Mouse (Mus musculus): Measurements from ENCODE around the gene Aldh1l2. TPM values are rescaled to one million over a fixed set of nuclear protein-coding genes. Genes with fewer than 3 reads are reported as not detected.

Gene Aldh1l2
- polyA plus RNA-seq, 1 experiment from 2014 or later, result 0.74 TPM

DNA sequence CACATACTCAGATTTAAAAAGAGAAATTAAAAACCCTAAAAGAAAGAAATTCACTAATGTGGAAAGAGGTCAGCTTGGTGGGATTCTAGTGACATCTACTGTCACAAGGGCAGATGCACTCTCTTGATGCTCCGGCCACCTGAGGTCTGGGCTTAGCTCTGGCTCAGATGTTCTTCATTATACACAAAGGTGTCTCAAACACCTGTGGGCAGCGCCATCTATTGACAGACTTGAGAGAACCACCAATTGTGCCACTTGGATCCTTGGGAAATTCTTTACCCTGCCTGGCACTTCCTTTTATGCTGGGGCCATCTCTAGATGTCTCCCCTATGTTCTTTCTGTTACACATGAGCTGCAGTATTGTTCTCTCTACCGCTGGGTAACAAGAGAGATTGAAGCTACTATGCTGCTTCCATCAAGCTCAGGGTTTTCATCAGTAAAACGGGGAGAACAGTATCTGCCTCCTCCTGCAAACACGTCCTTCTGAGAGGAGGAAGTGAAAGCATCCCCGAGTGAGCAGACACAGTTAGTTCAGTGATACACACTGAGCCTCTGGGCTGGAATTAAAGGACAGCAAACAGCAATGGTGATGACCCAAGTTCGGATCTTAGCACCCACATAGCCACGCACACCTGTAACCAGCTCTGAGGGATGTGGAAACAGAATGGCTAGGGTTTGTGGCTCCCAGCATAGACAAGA, 24.8 kb downstream of the Aldh1l2 start:
- no peak overlapping the region for H3K4me3 ChIP-seq (ENCODE audit: low read length)
- no peaks in the 10 kb centered on the region for H3K4me1 ChIP-seq (ENCODE audit: control insufficient read depth, insufficient read depth, low read length)
- 69% methylated on average over 8 of the region's 8 CpGs for WGBS
- no peak overlapping the region for H3K4me2 ChIP-seq (replicated peaks; ENCODE audit: low read depth, low read length)
- no peak overlapping the region for H3K27ac ChIP-seq (ENCODE audit: low read depth, low read length)
- no peaks in the 10 kb centered on the region for H3K27me3 ChIP-seq (ENCODE audit: control insufficient read depth, insufficient read depth, low read length)
- no peak for ATAC-seq (ENCODE audit: low FRiP score, low TSS enrichment)
- H3K9ac ChIP-seq (ENCODE audit: low read depth, low read length), result no peak overlapping the region
- no peaks in the 10 kb centered on the region for H3K9me3 ChIP-seq (ENCODE audit: control insufficient read depth, low read length)
- H3K36me3 ChIP-seq (ENCODE audit: control insufficient read depth, insufficient read depth, low read length), result no peaks in the 10 kb centered on the region

DNA sequence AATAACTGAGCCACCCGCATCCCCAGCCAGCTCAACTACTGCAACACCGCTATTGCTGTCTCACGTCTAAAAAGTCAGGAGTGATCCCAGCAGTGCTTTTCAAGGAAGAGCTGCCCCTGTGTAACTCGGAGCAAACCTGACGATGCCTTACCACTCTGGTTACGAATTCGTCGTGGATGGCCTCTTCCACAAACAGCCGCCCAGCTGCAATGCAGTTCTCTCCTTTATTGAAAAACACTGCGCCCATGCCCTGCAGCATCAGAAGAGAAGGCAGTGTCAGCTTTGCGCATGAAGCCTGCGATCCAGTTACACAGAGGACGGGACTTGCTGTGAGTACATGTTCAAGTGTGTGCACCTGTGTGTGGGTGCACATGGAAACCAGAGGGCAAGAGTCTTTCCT, 36.6 kb downstream of the Aldh1l2 start:
- ATAC-seq (ENCODE audit: low FRiP score, low TSS enrichment), result no peak
- H3K4me3 ChIP-seq (ENCODE audit: low read length), result no peak overlapping the region
- no peaks in the 10 kb centered on the region for H3K4me1 ChIP-seq (ENCODE audit: control insufficient read depth, insufficient read depth, low read length)
- H3K9ac ChIP-seq (ENCODE audit: low read depth, low read length), result no peak overlapping the region
- no peak overlapping the region for H3K4me2 ChIP-seq (replicated peaks; ENCODE audit: low read depth, low read length)
- no peaks in the 10 kb centered on the region for H3K9me3 ChIP-seq (ENCODE audit: control insufficient read depth, low read length)
- H3K36me3 ChIP-seq (ENCODE audit: control insufficient read depth, insufficient read depth, low read length), result no peaks in the 10 kb centered on the region
- no peak overlapping the region for H3K27ac ChIP-seq (ENCODE audit: low read depth, low read length)
- H3K27me3 ChIP-seq (ENCODE audit: control insufficient read depth, insufficient read depth, low read length), result no peaks in the 10 kb centered on the region
- 67% methylated on average over 13 of the region's 13 CpGs for WGBS

DNA sequence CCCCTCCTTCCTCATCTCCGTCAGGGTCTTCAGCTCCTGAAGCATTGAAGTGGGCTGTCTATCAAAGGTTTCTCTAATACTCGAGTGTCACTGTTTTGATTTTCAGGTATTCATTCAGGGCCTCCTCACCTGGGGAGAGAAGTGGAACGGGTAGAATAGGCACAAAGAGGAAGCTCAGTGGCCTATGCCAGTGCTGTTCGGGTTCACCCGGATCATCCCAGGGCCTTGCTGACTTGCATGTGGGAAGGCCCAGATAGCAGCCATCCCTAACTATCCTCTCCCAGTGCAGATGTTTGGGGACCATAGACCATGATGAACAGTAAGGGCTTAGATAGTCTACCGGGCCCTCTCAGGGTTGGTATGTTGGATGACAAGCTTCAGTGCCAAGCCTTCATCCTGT, 43.4 kb downstream of the Aldh1l2 start:
- no peak overlapping the region for H3K9ac ChIP-seq (ENCODE audit: low read depth, low read length)
- WGBS, result 90% methylated on average over 6 of the region's 6 CpGs

DNA sequence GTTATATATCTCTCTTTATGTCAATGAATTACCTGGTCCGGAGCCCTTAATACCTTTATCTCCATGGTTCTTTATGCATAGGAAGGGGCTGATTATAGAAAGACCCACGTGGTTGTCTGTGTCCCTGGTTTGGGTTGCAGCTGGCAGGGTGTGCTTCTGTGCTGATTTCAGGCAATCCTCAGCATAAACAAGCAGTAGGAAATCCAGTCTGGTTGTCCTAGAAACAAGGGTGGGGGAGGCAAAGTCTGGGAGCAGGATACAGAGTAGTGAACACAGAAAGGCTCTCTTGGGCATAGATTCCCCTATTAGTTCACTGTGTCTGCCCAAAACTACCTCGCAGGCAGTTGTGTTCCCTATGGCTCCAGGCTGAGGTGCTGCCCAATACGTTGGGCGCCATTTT, 56.7 kb downstream of the Aldh1l2 start:
- WGBS, result 88% methylated on average over 5 of the region's 5 CpGs

More for the DNA sequence above, 43.4 kb downstream of the Aldh1l2 start:
- Histone ChIP-seq H3K27me3 (ENCODE audit: control insufficient read depth, insufficient read depth, low read length) (no peaks in the 10 kb centered on the region), H3K4me1 (ENCODE audit: control insufficient read depth, insufficient read depth, low read length) (no peaks in the 10 kb centered on the region), H3K27ac (ENCODE audit: low read depth, low read length) (no peak overlapping the region), H3K4me2 (replicated peaks; ENCODE audit: low read depth, low read length) (no peak overlapping the region), H3K36me3 (ENCODE audit: control insufficient read depth, insufficient read depth, low read length) (no peaks in the 10 kb centered on the region), H3K9me3 (ENCODE audit: control insufficient read depth, low read length) (no peaks in the 10 kb centered on the region), H3K4me3 (ENCODE audit: low read length) (no peak overlapping the region)
- no peak for ATAC-seq (ENCODE audit: low FRiP score, low TSS enrichment)

DNA sequence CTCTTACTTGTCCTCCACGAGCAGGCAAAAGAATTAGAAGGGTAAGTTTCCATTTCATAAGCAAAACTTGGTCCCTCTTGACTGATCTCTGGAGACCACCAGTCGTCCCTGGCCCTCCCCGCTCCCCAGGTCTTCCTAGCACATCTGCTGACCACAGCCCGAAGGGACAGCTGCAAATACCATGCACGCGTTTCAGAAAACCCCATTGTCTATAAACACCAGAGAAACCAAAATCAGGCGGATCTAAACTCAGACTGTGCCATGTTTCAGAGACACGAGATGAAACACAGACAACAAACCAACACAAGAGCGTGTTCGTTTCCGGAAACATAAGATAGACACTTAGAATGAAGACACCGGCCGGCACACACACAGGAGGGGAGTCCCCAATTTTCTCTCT, 58.7 kb downstream of the Aldh1l2 start:
- H3K9ac ChIP-seq (ENCODE audit: low read depth, low read length), result no peak overlapping the region
- H3K9me3 ChIP-seq (ENCODE audit: control insufficient read depth, low read length), result peaks cover 4% of the 10 kb centered on the region; the same call in 1 of the 2 replicates
- no peaks in the 10 kb centered on the region for H3K27me3 ChIP-seq (ENCODE audit: control insufficient read depth, insufficient read depth, low read length)
- 93% methylated on average over 13 of the region's 13 CpGs for WGBS
- H3K4me2 ChIP-seq (replicated peaks; ENCODE audit: low read depth, low read length), result no peak overlapping the region
- H3K27ac ChIP-seq (ENCODE audit: low read depth, low read length), result no peak overlapping the region
- ATAC-seq (ENCODE audit: low FRiP score, low TSS enrichment), result no peak
- no peak overlapping the region for H3K4me3 ChIP-seq (ENCODE audit: low read length)
- no peaks in the 10 kb centered on the region for H3K36me3 ChIP-seq (ENCODE audit: control insufficient read depth, insufficient read depth, low read length)
- no peaks in the 10 kb centered on the region for H3K4me1 ChIP-seq (ENCODE audit: control insufficient read depth, insufficient read depth, low read length)

More for the DNA sequence above, 56.7 kb downstream of the Aldh1l2 start:
- Histone ChIP-seq H3K4me3 (ENCODE audit: low read length) (no peak overlapping the region), H3K9ac (ENCODE audit: low read depth, low read length) (no peak overlapping the region), H3K9me3 (ENCODE audit: control insufficient read depth, low read length) (peaks cover 4% of the 10 kb centered on the region; the same call in 1 of the 2 replicates), H3K4me1 (ENCODE audit: control insufficient read depth, insufficient read depth, low read length) (no peaks in the 10 kb centered on the region), H3K27ac (ENCODE audit: low read depth, low read length) (no peak overlapping the region), H3K4me2 (replicated peaks; ENCODE audit: low read depth, low read length) (no peak overlapping the region), H3K36me3 (ENCODE audit: control insufficient read depth, insufficient read depth, low read length) (no peaks in the 10 kb centered on the region), H3K27me3 (ENCODE audit: control insufficient read depth, insufficient read depth, low read length) (no peaks in the 10 kb centered on the region)
- no peak for ATAC-seq (ENCODE audit: low FRiP score, low TSS enrichment)

DNA sequence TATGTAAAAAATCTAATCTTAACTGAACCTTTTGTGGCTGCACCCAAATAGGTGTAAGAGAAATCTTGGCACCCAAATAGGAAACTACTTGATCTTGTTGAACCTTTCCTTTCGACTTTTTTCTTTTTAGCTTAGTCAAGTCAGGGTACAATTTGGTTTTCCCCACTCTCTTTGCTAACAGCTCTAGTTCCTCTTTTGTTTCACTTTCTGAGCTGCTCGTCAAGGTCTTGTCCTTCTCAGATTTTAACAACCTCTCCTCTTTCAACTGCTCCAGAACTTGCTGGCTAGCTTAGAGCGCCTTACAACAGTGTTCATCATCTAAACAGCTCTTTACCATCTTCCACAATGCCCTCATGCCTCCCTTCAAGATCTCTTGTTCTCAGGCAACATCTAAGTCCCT, 76.4 kb downstream of the Aldh1l2 start:
- H3K4me1 ChIP-seq (ENCODE audit: control insufficient read depth, insufficient read depth, low read length), result no peaks in the 10 kb centered on the region
- peaks cover 22% of the 10 kb centered on the region for H3K9me3 ChIP-seq (ENCODE audit: control insufficient read depth, low read length)
- no peak overlapping the region for H3K9ac ChIP-seq (ENCODE audit: low read depth, low read length)
- H3K27me3 ChIP-seq (ENCODE audit: control insufficient read depth, insufficient read depth, low read length), result no peaks in the 10 kb centered on the region
- no peak overlapping the region for H3K4me3 ChIP-seq (ENCODE audit: low read length)
- no peak for ATAC-seq (ENCODE audit: low FRiP score, low TSS enrichment)
- 92% methylated on average over 3 of the region's 3 CpGs for WGBS
- no peaks in the 10 kb centered on the region for H3K36me3 ChIP-seq (ENCODE audit: control insufficient read depth, insufficient read depth, low read length)
- no peak overlapping the region for H3K4me2 ChIP-seq (replicated peaks; ENCODE audit: low read depth, low read length)
- no peak overlapping the region for H3K27ac ChIP-seq (ENCODE audit: low read depth, low read length)

DNA sequence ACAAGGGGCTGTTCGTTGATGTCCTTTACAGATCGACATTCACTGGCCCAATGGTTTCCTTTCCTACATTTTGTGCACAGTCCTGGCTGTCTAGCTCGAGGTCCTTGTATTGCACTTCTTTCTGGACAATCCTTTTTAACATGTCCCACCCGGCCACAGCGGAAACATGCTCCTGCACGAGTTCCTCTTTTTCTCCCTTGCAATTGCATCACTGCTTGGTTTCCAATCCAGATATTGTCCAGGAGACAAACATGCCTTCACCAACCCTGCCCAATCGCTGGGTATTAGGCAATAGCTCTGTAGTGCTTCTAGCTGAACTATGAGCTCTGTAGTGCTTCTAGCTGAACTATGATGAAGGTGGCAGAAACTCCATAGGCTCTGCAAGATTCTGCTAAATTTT, 85.4 kb downstream of the Aldh1l2 start:
- Histone ChIP-seq H3K27me3 (ENCODE audit: control insufficient read depth, insufficient read depth, low read length) (no peaks in the 10 kb centered on the region), H3K36me3 (ENCODE audit: control insufficient read depth, insufficient read depth, low read length) (no peaks in the 10 kb centered on the region), H3K4me3 (ENCODE audit: low read length) (no peak overlapping the region), H3K4me1 (ENCODE audit: control insufficient read depth, insufficient read depth, low read length) (no peaks in the 10 kb centered on the region), H3K9ac (ENCODE audit: low read depth, low read length) (no peak overlapping the region), H3K9me3 (ENCODE audit: control insufficient read depth, low read length) (peaks cover 26% of the 10 kb centered on the region), H3K4me2 (replicated peaks; ENCODE audit: low read depth, low read length) (no peak overlapping the region), H3K27ac (ENCODE audit: low read depth, low read length) (no peak overlapping the region)
- 90% methylated on average over 7 of the region's 7 CpGs for WGBS
- no peak for ATAC-seq (ENCODE audit: low FRiP score, low TSS enrichment)

Other genes with a start within 250 kb of the Aldh1l2 start
- 0.24 and 0.50 TPM in 2 replicates for gene Slc41a2, start 196.3 kb downstream of the Aldh1l2 start, polyA plus RNA-seq (2014; fragmentation: Nextera tagmentation; extraction: Ambion mirVana)
- gene D10Wsu102e, start 173.9 kb downstream of the Aldh1l2 start, polyA plus RNA-seq (2014; fragmentation: Nextera tagmentation; extraction: Ambion mirVana), result 0.69 and 0.89 TPM in 2 replicates
- gene Washc4, start 9.6 kb upstream of the Aldh1l2 start, polyA plus RNA-seq (2014; fragmentation: Nextera tagmentation; extraction: Ambion mirVana), result 22.8 and 44.1 TPM in 2 replicates
- 16.8 and 40.2 TPM in 2 replicates for gene Appl2, start 114.6 kb upstream of the Aldh1l2 start, polyA plus RNA-seq (2014; fragmentation: Nextera tagmentation; extraction: Ambion mirVana)
- 32.9 and 46.8 TPM in 2 replicates for gene 1500009L16Rik, start 188.7 kb upstream of the Aldh1l2 start, polyA plus RNA-seq (2014; fragmentation: Nextera tagmentation; extraction: Ambion mirVana)

Measured in kidney, embryonic 14.5 days (tissue).